Mouse (Mus musculus) kidney, adult 2 months (tissue): ENCODE data around the gene Vmn1r206.

Source experiments
- CTCF ChIP-seq: fragments of 200-500 bp; conservative IDR thresholded peaks from 2 replicates; pipeline ENCODE4 v1.5.1; 2011; ENCODE audit warnings: low read depth, mild to moderate bottlenecking, control low read depth, low read length, moderate library complexity, mixed read lengths; ENCODE audit not compliant: insufficient read depth, insufficient read length
- POLR2A ChIP-seq: fragments of 200-500 bp; IDR thresholded peaks from one replicate; pipeline ENCODE4 v1.6.1; 2011; ENCODE audit warnings: low read depth, low read length, control low read depth

- TF ChIP-seq POLR2A = no peak
- TF ChIP-seq CTCF = no peak
These were observed 31.2 kb downstream of the Vmn1r206 start, which contains the start of gene Vmn1r205 for GRCm38 (mm10) chr13:22592900-22593299.
